In genomic region chr6:112728760-112729422, GRCm38 (mm10) we compare ENCODE assay signal across 8 mouse cellular contexts. TPM values are rescaled to one million over a fixed set of nuclear protein-coding genes. Genes with fewer than 3 reads are reported as not detected.
DNase-seq lines count a peak whose midpoint lies in the region; ATAC-seq and TF ChIP-seq lines count a peak whose summit lies in the region.

No protein-coding gene starts in this region.

- H3K9ac ChIP-seq in heart, embryonic 14.5 days (ENCODE audit: low read length), result peak overlapping the region; percentile 44
- no peak overlapping the region for H3K9ac ChIP-seq in kidney, postnatal 0 days (ENCODE audit: low read depth, low read length)
- no peak overlapping the region for H3K9ac ChIP-seq in liver, adult 2 months (ENCODE audit: low read depth, low read length)
- H3K9ac ChIP-seq in midbrain, embryonic 16.5 days (ENCODE audit: low read depth, low read length), result no peak overlapping the region

- peaks cover 39% of the 10 kb centered on the region for H3K4me1 ChIP-seq in forebrain, embryonic 10.5 days
- peaks cover 8 to 10% of the 10 kb centered on the region in 2 experiments; a peak in 3 of 4 replicates for H3K4me1 ChIP-seq in heart, embryonic 14.5 days (ENCODE audit: control insufficient read depth in 2 of 2, insufficient read depth in 2 of 2, low read length in 2 of 2)
- no peaks in the 10 kb centered on the region for H3K4me1 ChIP-seq in kidney, postnatal 0 days (replicated peaks; ENCODE audit: insufficient read depth, low read length)
- no peaks in the 10 kb centered on the region for H3K4me1 ChIP-seq in liver, adult 2 months (ENCODE audit: control insufficient read depth, insufficient read depth, low read length)
- H3K4me1 ChIP-seq in midbrain, embryonic 16.5 days (ENCODE audit: control insufficient read depth, insufficient read depth, low read length), result peaks cover 5% of the 10 kb centered on the region; the same call in 1 of the 2 replicates

- peak; percentile 78 for ATAC-seq in heart, embryonic 14.5 days (ENCODE audit: insufficient number of reproducible peaks, insufficient read depth, low FRiP score, low read depth)
- ATAC-seq in kidney, postnatal 0 days (replicated peaks; ENCODE audit: low FRiP score, low read depth), result peak; percentile 90
- ATAC-seq in midbrain, embryonic 16.5 days, result peak; percentile 30; the same call in 1 of the 2 replicates

- DNase-seq in ZHBTc4 (ENCODE audit: low read depth, low spot score), result peak; percentile 93
- peak; percentile 88 for DNase-seq in forebrain, embryonic 10.5 days (ENCODE audit: extremely low spot score, low spot score)
- peak; percentile 93 for DNase-seq in kidney, postnatal 0 days (ENCODE audit: low spot score)
- DNase-seq in liver, adult 2 months (ENCODE audit: extremely low read depth, low read depth, low spot score), result peak; percentile 19
- DNase-seq in testis, postnatal 14 days (ENCODE audit: low spot score), result peak; percentile 22
- DNase-seq in cerebellum, adult 18-20 months, result no peak

- H3K36me3 ChIP-seq in forebrain, embryonic 10.5 days (replicated peaks), result peaks cover 90% of the 10 kb centered on the region
- H3K36me3 ChIP-seq in heart, embryonic 14.5 days (ENCODE audit: control insufficient read depth, insufficient read depth, low read length), result no peaks in the 10 kb centered on the region
- no peaks in the 10 kb centered on the region for H3K36me3 ChIP-seq in kidney, postnatal 0 days (ENCODE audit: insufficient read depth, low read length)
- no peaks in the 10 kb centered on the region for H3K36me3 ChIP-seq in liver, adult 2 months (ENCODE audit: control insufficient read depth, insufficient read depth, low read length)
- H3K36me3 ChIP-seq in midbrain, embryonic 16.5 days (ENCODE audit: control insufficient read depth, insufficient read depth, low read length), result peaks cover 37% of the 10 kb centered on the region

- no peaks in the 10 kb centered on the region for H3K79me2 ChIP-seq in liver, adult 2 months (ENCODE audit: control insufficient read depth, insufficient read depth, low read length)

- peaks cover 9% of the 10 kb centered on the region; the same call in 1 of the 2 replicates for H3K9me3 ChIP-seq in forebrain, embryonic 10.5 days
- 0 out of 2 replicates have a peak, but pooled peaks cover 4% of the 10 kb centered on the region for H3K9me3 ChIP-seq in heart, embryonic 14.5 days (ENCODE audit: control insufficient read depth, low read length)
- no peaks in the 10 kb centered on the region for H3K9me3 ChIP-seq in kidney, postnatal 0 days (replicated peaks; ENCODE audit: low read length)
- 0 out of 2 replicates have a peak, but pooled peaks cover 2% of the 10 kb centered on the region for H3K9me3 ChIP-seq in midbrain, embryonic 16.5 days (replicated peaks; ENCODE audit: control insufficient read depth, low read length, poor library complexity, severe bottlenecking)

- H3K4me2 ChIP-seq in heart, embryonic 14.5 days (ENCODE audit: low read length), result peak overlapping the region; percentile 62
- H3K4me2 ChIP-seq in kidney, postnatal 0 days (ENCODE audit: low read length), result peak overlapping the region; percentile 40
- H3K4me2 ChIP-seq in midbrain, embryonic 16.5 days (ENCODE audit: low read length), result no peak overlapping the region

- no peak for TF ChIP-seq CTCF in kidney, postnatal 0 days (IDR thresholded peaks at IDR 0.05; ENCODE audit: low read depth)
- TF ChIP-seq CTCF in liver, adult 2 months (IDR thresholded peaks at IDR 0.05; ENCODE audit: low read depth, low read length), result no peak

- no peaks in the 10 kb centered on the region for H3K27me3 ChIP-seq in forebrain, embryonic 10.5 days (ENCODE audit: poor library complexity, severe bottlenecking)
- no peaks in the 10 kb centered on the region for H3K27me3 ChIP-seq in heart, embryonic 14.5 days (ENCODE audit: control insufficient read depth, insufficient read depth, low read length)
- no peaks in the 10 kb centered on the region for H3K27me3 ChIP-seq in kidney, postnatal 0 days (ENCODE audit: insufficient read depth, low read length)
- H3K27me3 ChIP-seq in liver, adult 2 months (ENCODE audit: control insufficient read depth, insufficient read depth, low read length), result no peaks in the 10 kb centered on the region
- H3K27me3 ChIP-seq in midbrain, embryonic 16.5 days (ENCODE audit: control insufficient read depth, insufficient read depth, low read depth, low read length), result no peaks in the 10 kb centered on the region

- 7% methylated on average over 17 of the region's 17 CpGs for WGBS in forebrain, embryonic 10.5 days
- WGBS in heart, embryonic 14.5 days, result 1% methylated on average over 16 of the region's 17 CpGs
- 2% methylated on average over 16 of the region's 17 CpGs for WGBS in kidney, postnatal 0 days
- WGBS in liver, adult 2 months, result 8% methylated on average over 17 of the region's 17 CpGs
- 3% methylated on average over 17 of the region's 17 CpGs for WGBS in midbrain, embryonic 16.5 days

- TF ChIP-seq POLR2A in liver, adult 2 months (IDR thresholded peaks at IDR 0.05; ENCODE audit: extremely low read depth, insufficient read depth, low read length), result no peak

- H3K4me3 ChIP-seq in forebrain, embryonic 10.5 days, result peak overlapping the region; percentile 40
- peak overlapping the region; percentile 38 to 41 for H3K4me3 ChIP-seq in heart, embryonic 14.5 days (ENCODE audit: control insufficient read depth in 1 of 2, insufficient read depth in 1 of 2, low read depth in 1 of 2, low read length in 2 of 2)
- peak overlapping the region; percentile 13; the same call in 1 of the 2 replicates for H3K4me3 ChIP-seq in kidney, postnatal 0 days (replicated peaks; ENCODE audit: low read depth, low read length)
- no peak overlapping the region for H3K4me3 ChIP-seq in liver, adult 2 months (ENCODE audit: insufficient read depth, low read depth, low read length)
- H3K4me3 ChIP-seq in midbrain, embryonic 16.5 days (ENCODE audit: low read depth, low read length), result no peak overlapping the region

- peak overlapping the region; percentile 85 for H3K27ac ChIP-seq in forebrain, embryonic 10.5 days
- peak overlapping the region; percentile 25 to 37; a peak in 2 of 4 replicates for H3K27ac ChIP-seq in heart, embryonic 14.5 days (replicated peaks in 1 of 2; ENCODE audit: control insufficient read depth in 1 of 2, insufficient read depth in 1 of 2, low read depth in 2 of 2, low read length in 2 of 2)
- no peak overlapping the region for H3K27ac ChIP-seq in kidney, postnatal 0 days
- H3K27ac ChIP-seq in liver, adult 2 months (replicated peaks; ENCODE audit: insufficient read depth, low read depth, low read length), result no peak overlapping the region
- no peak overlapping the region for H3K27ac ChIP-seq in midbrain, embryonic 16.5 days (ENCODE audit: low read length)

RNA-seq across cellular contexts. Expression of gene Rad18, which starts 32.4 kb away (rescaled TPM):
- polyA plus RNA-seq in forebrain, embryonic 10.5 days (2016; fragmentation: Nextera tagmentation; extraction: Ambion mirVana), result 64.2 and 65.6 TPM in 2 replicates
- 17.8 and 19.0 TPM in 2 replicates for polyA plus RNA-seq in heart, embryonic 14.5 days (2014; fragmentation: Nextera tagmentation; extraction: Ambion mirVana)
- 24.1 and 29.1 TPM in 2 replicates for polyA plus RNA-seq in kidney, postnatal 0 days (2015; fragmentation: Nextera tagmentation; extraction: Ambion mirVana)
- total RNA-seq in liver, adult 2 months (2014; rRNA removed), result 1.2 and 1.5 TPM in 2 replicates
- 0.33 and 0.36 TPM in 2 replicates for polyA plus RNA-seq in liver, adult 2 months (2012; rRNA removed)
- 11.7 and 11.8 TPM in 2 replicates for polyA plus RNA-seq in midbrain, embryonic 16.5 days (2015; fragmentation: Nextera tagmentation; extraction: Ambion mirVana)

Comparison
In these comparisons a context has a peak if more than half of its experiments do, and no peak if none do; other contexts are left out.
1. DNase-seq: peak in ZHBTc4 (single experiment), forebrain, embryonic 10.5 days (single experiment), kidney, postnatal 0 days (single experiment), liver, adult 2 months (single experiment) and testis, postnatal 14 days (single experiment); none in cerebellum, adult 18-20 months (0 of 2).
2. H3K27ac ChIP-seq: peak in forebrain, embryonic 10.5 days (single experiment) and heart, embryonic 14.5 days (2 of 2); none in kidney, postnatal 0 days (single experiment), liver, adult 2 months (single experiment) and midbrain, embryonic 16.5 days (single experiment).
3. H3K4me3 ChIP-seq: peak in forebrain, embryonic 10.5 days (single experiment), heart, embryonic 14.5 days (2 of 2) and kidney, postnatal 0 days (single experiment); none in liver, adult 2 months (single experiment) and midbrain, embryonic 16.5 days (single experiment).
4. ATAC-seq: peak in every context shown above with its lines; median percentile 90 in kidney, postnatal 0 days; 78 in heart, embryonic 14.5 days; 30 in midbrain, embryonic 16.5 days.